Mouse (Mus musculus) kidney, embryonic 14.5 days (tissue): Measurements from ENCODE around the gene Nos1ap. TPM values are rescaled to one million over a fixed set of nuclear protein-coding genes. Genes with fewer than 3 reads are reported as not detected.

ENCODE experiments used
- ATAC-seq: fragments of 200-750 bp; cut with Nextera tagmentation; 2 replicates; pipeline ENCODE4 v1.8.0; 2017; ENCODE audit warnings: moderate number of reproducible peaks, mild to moderate bottlenecking, moderate TSS enrichment, moderate library complexity; ENCODE audit not compliant: low FRiP score, low TSS enrichment
- H3K27ac ChIP-seq: fragments of 300-500 bp; sonication (generic); 2 replicates; pipeline ENCODE4 v1.5.1; 2014; ENCODE audit warnings: low read depth, mild to moderate bottlenecking, low read length, moderate library complexity, mixed read lengths
- H3K27me3 ChIP-seq: fragments of 300-500 bp; sonication (generic); 2 replicates; pipeline ENCODE4 v1.6.1; 2014; ENCODE audit warnings: mild to moderate bottlenecking, low read length; ENCODE audit not compliant: control insufficient read depth, insufficient read depth
- H3K36me3 ChIP-seq: fragments of 300-500 bp; sonication (generic); 2 replicates; pipeline ENCODE4 v1.6.1; 2014; ENCODE audit warnings: low read length, mixed read lengths; ENCODE audit not compliant: control insufficient read depth, insufficient read depth
- H3K4me1 ChIP-seq: fragments of 300-500 bp; sonication (generic); 2 replicates; pipeline ENCODE4 v1.6.1; 2014; ENCODE audit warnings: low read length, mixed read lengths; ENCODE audit not compliant: control insufficient read depth, insufficient read depth
- H3K4me2 ChIP-seq: fragments of 300-500 bp; sonication (generic); replicated peaks from 2 replicates; pipeline ENCODE4 v1.6.1; 2014; ENCODE audit warnings: low read depth, mild to moderate bottlenecking, low read length
- H3K4me3 ChIP-seq: fragments of 300-500 bp; sonication (generic); 2 replicates; pipeline ENCODE4 v1.5.1; 2014; ENCODE audit warnings: mild to moderate bottlenecking, low read length
- H3K9ac ChIP-seq: fragments of 300-500 bp; sonication (generic); 2 replicates; pipeline ENCODE4 v1.6.1; 2014; ENCODE audit warnings: low read depth, mild to moderate bottlenecking, low read length, moderate library complexity
- H3K9me3 ChIP-seq: fragments of 300-500 bp; sonication (generic); 2 replicates; pipeline ENCODE4 v1.6.1; 2016; ENCODE audit warnings: low read length; ENCODE audit not compliant: control insufficient read depth
- WGBS: fragments of 180-500 bp; shearing (Covaris S2); extraction: QIAGEN DNeasy Blood & Tissue Kit; methylation state at CpG from one replicate; pipeline ENCODE4 v1.1.7; 2014; 5-methylcytosine and 5-hydroxymethylcytosine counted together
- polyA plus RNA-seq: library from polyadenylated mRNA; unstranded; fragments of >200 nt; fragmentation: Nextera tagmentation; extraction: Ambion mirVana; gene quantifications from 2 replicates; pipeline ENCODE4 v1.2.1, GENCODE M21; 2014

Nos1ap gene
- polyA plus RNA-seq, 1 experiment from 2014 or later, result 16.6 TPM

DNA sequence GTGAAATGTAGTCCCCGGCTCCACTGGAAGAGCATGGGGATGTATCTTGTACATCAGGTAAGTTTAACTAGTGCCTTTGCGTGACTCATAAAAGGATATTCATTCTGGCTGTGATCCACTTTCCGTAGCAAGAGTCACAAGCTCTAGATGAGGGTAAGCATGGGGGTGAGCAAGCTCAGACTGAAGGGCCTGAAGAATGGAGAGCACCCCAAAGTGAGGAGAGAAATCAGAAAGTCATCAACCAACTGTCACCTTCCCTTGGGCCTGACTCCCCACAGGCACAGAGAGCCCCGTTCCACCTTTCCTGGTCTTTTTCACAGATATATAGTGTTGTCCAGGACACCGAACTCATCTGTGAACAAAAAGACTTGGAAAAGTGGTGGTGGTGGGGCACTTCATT lies 213.9 kb downstream of the Nos1ap start:
- Histone ChIP-seq H3K9me3 (no peaks in the 10 kb centered on the region), H3K4me3 (no peak overlapping the region), H3K9ac (no peak overlapping the region), H3K4me1 (no peaks in the 10 kb centered on the region), H3K4me2 (no peak overlapping the region), H3K36me3 (no peaks in the 10 kb centered on the region), H3K27ac (no peak overlapping the region), H3K27me3 (no peaks in the 10 kb centered on the region)
- 95% methylated on average over 5 of the region's 5 CpGs for WGBS
- no peak for ATAC-seq

DNA sequence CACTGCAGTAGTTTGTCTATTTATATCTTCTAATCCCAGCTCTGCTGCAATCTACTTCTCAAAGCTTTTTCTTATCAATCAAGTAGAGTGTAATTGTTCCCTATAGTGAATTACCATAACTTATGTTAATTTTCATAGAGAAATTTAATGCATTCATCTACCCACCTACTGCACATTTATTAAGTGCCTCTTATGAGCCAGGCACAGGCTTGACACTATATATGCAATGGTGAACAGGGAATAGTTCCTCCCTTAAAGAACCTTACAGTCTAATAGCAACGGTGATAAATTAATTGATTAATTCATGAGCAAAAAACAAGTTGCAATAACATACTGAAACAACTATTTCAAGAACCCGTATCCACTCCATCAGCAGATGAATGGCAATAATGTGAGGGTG lies 215.9 kb downstream of the Nos1ap start:
- Histone ChIP-seq H3K27me3 (no peaks in the 10 kb centered on the region), H3K4me1 (no peaks in the 10 kb centered on the region), H3K4me3 (no peak overlapping the region), H3K9me3 (no peaks in the 10 kb centered on the region), H3K4me2 (no peak overlapping the region), H3K27ac (no peak overlapping the region), H3K36me3 (no peaks in the 10 kb centered on the region), H3K9ac (no peak overlapping the region)
- ATAC-seq, result no peak
- 76% methylated on average over 2 of the region's 2 CpGs for WGBS

DNA sequence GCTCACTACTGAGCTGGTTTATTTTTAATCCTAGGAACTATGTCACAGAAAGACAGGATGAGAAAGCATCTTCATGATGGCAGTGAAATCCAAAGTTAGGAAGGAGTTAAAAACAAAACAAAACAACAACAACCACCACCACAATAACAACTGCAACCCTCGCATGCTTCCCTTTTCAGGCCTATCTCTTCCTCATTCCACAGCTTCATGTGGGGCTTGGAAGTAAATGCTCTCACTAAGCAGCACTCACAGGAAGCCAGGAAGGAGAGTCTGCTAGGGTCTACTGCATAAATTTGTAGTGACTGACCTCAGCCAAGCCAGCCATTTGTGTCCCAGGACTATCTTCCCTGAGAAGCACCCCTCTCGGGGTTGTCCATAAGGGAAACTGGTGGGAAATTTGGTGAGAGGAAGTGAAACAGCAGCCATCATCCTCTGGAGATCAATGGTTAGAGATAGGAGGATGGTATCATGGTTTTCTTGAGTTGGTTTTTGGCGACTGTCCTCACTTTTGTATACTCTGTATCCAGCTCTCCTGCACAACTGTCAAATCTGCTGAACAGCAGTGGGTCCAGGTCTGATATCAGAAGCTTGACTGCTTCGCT lies 218.4 kb downstream of the Nos1ap start:
- no peak for ATAC-seq
- Histone ChIP-seq H3K36me3 (no peaks in the 10 kb centered on the region), H3K9ac (no peak overlapping the region), H3K9me3 (no peaks in the 10 kb centered on the region), H3K4me3 (no peak overlapping the region), H3K4me1 (no peaks in the 10 kb centered on the region), H3K27ac (no peak overlapping the region), H3K4me2 (no peak overlapping the region), H3K27me3 (no peaks in the 10 kb centered on the region)
- WGBS, result 64% methylated on average over 4 of the region's 4 CpGs

DNA sequence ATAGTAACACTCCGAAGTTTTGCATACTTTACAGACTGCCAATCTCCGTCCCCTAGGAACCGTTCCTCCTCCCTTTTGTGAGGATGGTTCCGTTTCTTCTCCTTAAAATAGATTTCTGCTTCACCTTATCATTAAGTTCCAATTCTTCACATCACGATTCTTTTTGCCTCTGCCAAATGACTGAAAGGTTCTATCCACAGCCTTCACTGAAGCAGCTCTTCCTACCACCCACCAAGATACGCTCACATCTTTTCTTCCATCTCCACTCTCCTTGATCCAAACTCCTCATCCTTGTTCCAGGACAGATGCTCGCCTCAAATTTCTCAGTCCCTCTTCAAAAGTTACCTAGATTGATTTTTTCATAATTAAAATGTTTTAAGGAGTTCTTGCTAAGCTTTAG lies 220.8 kb downstream of the Nos1ap start:
- Histone ChIP-seq H3K9me3 (no peaks in the 10 kb centered on the region), H3K9ac (no peak overlapping the region), H3K4me1 (no peaks in the 10 kb centered on the region), H3K27ac (no peak overlapping the region), H3K4me3 (no peak overlapping the region), H3K27me3 (no peaks in the 10 kb centered on the region), H3K4me2 (no peak overlapping the region), H3K36me3 (no peaks in the 10 kb centered on the region)
- 79% methylated on average over 7 of the region's 7 CpGs for WGBS
- ATAC-seq, result no peak

DNA sequence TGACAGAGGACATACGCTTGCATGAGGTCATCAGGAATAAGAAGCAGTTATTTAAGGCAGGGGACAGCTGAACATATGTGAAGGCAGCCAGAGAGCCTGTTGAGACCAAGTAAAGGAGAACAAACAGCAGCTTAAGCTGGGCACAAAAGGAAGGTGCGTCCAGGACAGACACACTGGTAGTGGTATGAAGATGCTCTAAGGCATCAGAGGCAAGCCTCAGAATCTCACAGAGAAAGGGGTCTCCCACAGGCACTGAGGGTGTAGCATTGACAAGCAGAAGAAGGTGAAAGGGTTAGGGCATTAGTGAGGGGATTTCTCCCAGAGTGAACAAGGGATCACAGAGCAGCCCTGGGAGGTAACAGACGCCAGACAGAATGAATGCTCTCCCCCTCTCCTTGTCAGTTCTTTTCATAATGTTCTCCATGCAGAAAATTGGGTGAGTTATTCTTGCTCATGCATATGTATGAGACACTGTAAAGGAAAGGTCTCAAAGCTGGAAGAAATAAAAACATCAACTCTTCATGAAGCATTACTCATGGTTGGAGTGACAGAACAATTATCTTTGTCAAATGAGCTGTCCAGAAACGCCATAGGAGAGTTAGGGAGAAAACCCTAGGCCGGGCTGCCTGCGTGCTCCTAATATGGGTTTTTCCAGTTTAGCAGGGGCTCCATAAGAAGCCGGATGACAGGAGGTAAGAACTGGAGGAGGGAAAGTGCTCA lies 222.5 kb downstream of the Nos1ap start:
- H3K27ac ChIP-seq, result no peak overlapping the region
- H3K9me3 ChIP-seq, result no peaks in the 10 kb centered on the region
- no peak overlapping the region for H3K4me3 ChIP-seq
- 82% methylated on average over 7 of the region's 7 CpGs for WGBS
- H3K27me3 ChIP-seq, result no peaks in the 10 kb centered on the region
- H3K9ac ChIP-seq, result no peak overlapping the region
- H3K36me3 ChIP-seq, result no peaks in the 10 kb centered on the region
- H3K4me2 ChIP-seq, result no peak overlapping the region
- no peak for ATAC-seq
- H3K4me1 ChIP-seq, result no peaks in the 10 kb centered on the region

DNA sequence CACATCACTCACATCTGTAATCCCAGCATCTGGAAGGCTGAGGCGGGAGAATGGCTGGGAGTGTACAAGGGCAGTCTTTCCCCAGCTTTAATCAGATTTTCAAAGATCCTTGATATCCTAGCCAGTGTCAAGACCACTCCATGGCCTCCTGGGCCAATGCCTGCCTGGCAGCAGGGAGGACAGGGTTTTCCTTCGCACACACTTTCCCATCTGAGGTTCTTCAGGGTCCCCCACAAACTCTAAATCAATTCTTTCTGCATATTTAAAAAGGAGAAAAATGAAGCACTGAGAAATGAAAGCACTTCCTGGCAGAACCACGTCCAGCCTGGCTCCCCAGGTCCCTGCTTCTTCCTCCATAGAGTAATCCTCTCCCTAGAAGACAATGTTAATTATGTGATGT lies 225.9 kb downstream of the Nos1ap start:
- Histone ChIP-seq H3K4me1 (peaks cover 5% of the 10 kb centered on the region; the same call in 1 of the 2 replicates), H3K27ac (no peak overlapping the region), H3K4me3 (no peak overlapping the region), H3K9ac (no peak overlapping the region), H3K36me3 (no peaks in the 10 kb centered on the region), H3K27me3 (no peaks in the 10 kb centered on the region), H3K4me2 (no peak overlapping the region), H3K9me3 (no peaks in the 10 kb centered on the region)
- 79% methylated on average over 3 of the region's 3 CpGs for WGBS
- ATAC-seq, result no peak

DNA sequence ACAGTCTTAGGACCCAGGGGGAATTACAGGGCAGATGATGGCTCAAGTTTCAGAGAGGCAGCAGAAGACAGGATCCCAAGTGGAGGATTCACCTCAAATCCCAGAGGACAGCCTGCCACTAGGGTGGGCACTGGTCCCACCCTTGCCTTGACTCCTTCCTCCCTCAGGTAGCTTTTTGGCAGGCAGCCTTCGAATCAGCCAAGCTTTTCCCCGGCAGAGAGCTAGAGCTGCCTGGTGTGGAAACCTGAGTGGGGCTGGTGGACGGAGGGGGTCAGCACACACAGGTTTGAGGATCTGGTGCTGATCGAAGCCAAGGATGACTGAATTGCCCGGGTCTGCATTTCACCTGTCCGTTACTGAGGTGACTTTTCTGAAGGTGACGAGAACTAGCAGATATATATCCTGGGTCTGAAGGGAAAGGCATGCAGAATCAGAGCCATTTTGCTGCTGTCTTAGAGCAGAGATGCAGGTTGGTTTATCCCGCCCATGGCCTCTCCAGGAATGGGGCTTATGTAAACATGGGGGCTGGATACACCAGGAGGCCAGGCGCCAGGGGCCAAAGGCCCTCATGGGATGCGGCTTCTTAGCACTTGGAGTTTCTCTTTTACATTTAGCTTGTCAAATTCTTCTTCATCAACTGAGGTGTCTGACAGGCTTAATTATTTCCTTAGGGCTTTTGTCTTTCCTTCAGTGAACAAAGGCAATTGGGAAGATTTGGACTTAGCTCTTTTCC lies 229.3 kb downstream of the Nos1ap start:
- Histone ChIP-seq H3K4me2 (no peak overlapping the region), H3K36me3 (no peaks in the 10 kb centered on the region), H3K27me3 (no peaks in the 10 kb centered on the region), H3K4me3 (no peak overlapping the region), H3K27ac (no peak overlapping the region), H3K4me1 (peaks cover 5% of the 10 kb centered on the region; the same call in 1 of the 2 replicates), H3K9me3 (no peaks in the 10 kb centered on the region), H3K9ac (no peak overlapping the region)
- ATAC-seq, result peak; percentile 85; the same call in 1 of the 2 replicates
- 29% methylated on average over 10 of the region's 10 CpGs for WGBS

DNA sequence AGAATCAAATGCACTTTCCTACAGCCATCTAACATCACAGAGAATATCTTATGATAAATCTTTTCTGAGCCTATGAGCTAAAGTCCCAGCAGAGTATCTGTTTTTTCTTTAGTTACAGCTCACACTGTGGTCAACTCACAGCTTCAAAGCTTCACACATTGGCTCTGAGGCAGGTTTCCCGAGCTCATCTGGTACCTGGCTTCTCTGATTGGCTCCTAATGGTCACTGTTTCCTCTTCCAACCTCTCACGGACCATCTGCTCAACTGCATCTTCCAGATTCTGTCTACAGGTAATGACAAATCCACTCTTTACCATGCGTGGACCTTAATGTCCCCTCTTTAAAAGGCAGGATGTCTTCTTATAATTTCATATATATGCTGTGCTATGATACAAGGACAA lies 236.3 kb downstream of the Nos1ap start:
- no peaks in the 10 kb centered on the region for H3K36me3 ChIP-seq
- H3K4me1 ChIP-seq, result no peaks in the 10 kb centered on the region
- H3K4me3 ChIP-seq, result no peak overlapping the region
- 60% methylated on average over 3 of the region's 3 CpGs for WGBS
- no peaks in the 10 kb centered on the region for H3K9me3 ChIP-seq
- H3K9ac ChIP-seq, result no peak overlapping the region
- H3K4me2 ChIP-seq, result no peak overlapping the region
- no peak overlapping the region for H3K27ac ChIP-seq
- H3K27me3 ChIP-seq, result no peaks in the 10 kb centered on the region
- ATAC-seq, result no peak

DNA sequence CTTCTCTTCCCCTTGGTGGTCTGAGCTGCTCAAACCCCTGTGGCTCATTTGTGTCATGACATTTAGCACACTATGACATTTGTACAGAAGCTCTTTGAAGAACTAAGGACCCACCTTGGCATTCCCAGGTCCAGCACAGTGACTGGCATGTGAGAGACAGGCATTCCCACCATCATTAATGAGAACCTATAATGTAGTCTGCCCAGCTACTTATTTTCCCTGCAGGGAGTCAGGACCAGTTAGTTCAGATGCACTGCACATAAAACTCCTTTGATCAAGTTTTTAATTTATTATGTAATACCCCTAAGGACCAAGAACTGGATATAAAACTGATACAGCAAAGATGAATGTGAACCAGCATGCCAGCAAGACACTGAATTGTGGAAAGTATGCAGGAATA lies 238.6 kb downstream of the Nos1ap start:
- H3K9ac ChIP-seq, result no peak overlapping the region
- no peak for ATAC-seq
- H3K4me2 ChIP-seq, result no peak overlapping the region
- no peaks in the 10 kb centered on the region for H3K9me3 ChIP-seq
- no peaks in the 10 kb centered on the region for H3K27me3 ChIP-seq
- H3K4me1 ChIP-seq, result no peaks in the 10 kb centered on the region
- H3K4me3 ChIP-seq, result no peak overlapping the region
- H3K36me3 ChIP-seq, result no peaks in the 10 kb centered on the region
- no peak overlapping the region for H3K27ac ChIP-seq
